Mouse (Mus musculus) ES-E14 (cell line): Measurements from ENCODE around the gene Baz1a. TPM values are rescaled to one million over a fixed set of nuclear protein-coding genes. Genes with fewer than 3 reads are reported as not detected.

ENCODE experiments used
- DNase-seq: peaks from one replicate; pipeline ENCODE4 v3.0.0-alpha.2; 2013; ENCODE audit warnings: low read depth, low spot score
- H3K27ac ChIP-seq: 2 replicates; pipeline ENCODE4 v1.5.1; 2012; ENCODE audit warnings: low read depth, mild to moderate bottlenecking, low read length, moderate library complexity, mixed read lengths; ENCODE audit not compliant: poor library complexity, insufficient read depth, severe bottlenecking
- H3K36me3 ChIP-seq: 2 replicates; pipeline ENCODE4 v1.6.1; 2012; ENCODE audit warnings: mild to moderate bottlenecking, low read length, moderate library complexity, mixed read lengths; ENCODE audit not compliant: control insufficient read depth, poor library complexity, insufficient read depth, severe bottlenecking
- H3K4me1 ChIP-seq, 2 experiments: fragments of 150-350 bp in 1 of 2; sonication (generic) in 1 of 2; 2 replicates each; pipeline ENCODE4 v1.6.1; 2012; ENCODE audit warnings: low read length in 2 of 2, mild to moderate bottlenecking in 1 of 2, mixed read lengths in 1 of 2; ENCODE audit not compliant: control insufficient read depth in 2 of 2, insufficient read depth in 2 of 2, poor library complexity in 1 of 2
- H3K4me3 ChIP-seq, 2 experiments: fragments of 150-350 bp in 1 of 2; sonication (generic) in 1 of 2; 2 replicates each; pipeline ENCODE4 v1.5.1; 2012; ENCODE audit warnings: low read length in 2 of 2, low read depth in 1 of 2, mild to moderate bottlenecking in 1 of 2, mixed read lengths in 1 of 2; ENCODE audit not compliant: insufficient read depth in 1 of 2, poor library complexity in 1 of 2, severe bottlenecking in 1 of 2
- H3K9ac ChIP-seq: 2 replicates; pipeline ENCODE4 v1.6.1; 2012; ENCODE audit warnings: low read depth, mild to moderate bottlenecking, low read length, mixed read lengths; ENCODE audit not compliant: poor library complexity, insufficient read depth, severe bottlenecking
- H3K9me3 ChIP-seq: fragments of 150-350 bp; sonication (generic); 2 replicates; pipeline ENCODE4 v1.6.1; 2012; ENCODE audit warnings: low read depth, mild to moderate bottlenecking, low read length; ENCODE audit not compliant: control insufficient read depth, insufficient read depth
- CHD2 ChIP-seq: IDR thresholded peaks from 2 replicates; pipeline ENCODE4 v1.6.1; 2014; ENCODE audit warnings: mild to moderate bottlenecking, low read depth, low read length, inconsistent platforms
- HCFC1 ChIP-seq: IDR thresholded peaks from 2 replicates; pipeline ENCODE4 v1.6.1; 2012; ENCODE audit warnings: low read length, inconsistent platforms, borderline replicate concordance; ENCODE audit not compliant: insufficient read depth
- MAFK ChIP-seq: IDR thresholded peaks from 2 replicates; pipeline ENCODE4 v1.6.1; 2014; ENCODE audit warnings: mild to moderate bottlenecking, low read depth, low read length, inconsistent platforms; ENCODE audit not compliant: insufficient read depth
- ZC3H11A ChIP-seq: IDR thresholded peaks from 2 replicates; pipeline ENCODE4 v1.6.1; 2012; ENCODE audit warnings: low read depth, mild to moderate bottlenecking, inconsistent platforms, low read length, borderline replicate concordance
- ZNF384 ChIP-seq: IDR thresholded peaks from 2 replicates; pipeline ENCODE4 v1.6.1; 2012; ENCODE audit warnings: low read depth, low read length, inconsistent platforms
- in situ Hi-C, 2 experiments: fragments of 600-800 bp; cut with MboI; formaldehyde crosslinking; loops; one replicate each; pipeline ENCODE4 v1.15.1; 2025; ENCODE audit warnings: low sequenced_read_pairs in 2 of 2, inconsistent platforms in 1 of 2; ENCODE audit not compliant: unreplicated experiment in 2 of 2
- total RNA-seq: library from RNA; depleted of rRNA; stranded (reverse); fragments of 300-350 nt; gene quantifications from 2 replicates; pipeline ENCODE4 v1.2.3, GENCODE M21; 2012

The Baz1a gene
- total RNA-seq, 1 experiment, result 22.9 TPM

GRCm38 (mm10) chr12:55023284-55023683, 9.1 kb upstream of the Baz1a start:
- no peaks in the 10 kb centered on the region for H3K36me3 ChIP-seq
- no peak for DNase-seq

GRCm38 (mm10) chr12:55019421-55019877, 5.3 kb upstream of the Baz1a start:
- in situ Hi-C loops, result no loop called here
- DNase-seq, result no peak
- no peaks in the 10 kb centered on the region for H3K36me3 ChIP-seq
- H3K27ac ChIP-seq, result no peak overlapping the region
- TF ChIP-seq ZC3H11A, result no peak
- no peak for TF ChIP-seq ZNF384
- no peak for TF ChIP-seq HCFC1
- TF ChIP-seq MAFK, result no peak
- no peak for TF ChIP-seq CHD2
- H3K4me3 ChIP-seq, result no peak overlapping the region
- no peak overlapping the region for H3K9ac ChIP-seq
- no peaks in the 10 kb centered on the region for H3K9me3 ChIP-seq
- no peaks in the 10 kb centered on the region for H3K4me1 ChIP-seq

More at GRCm38 (mm10) chr12:55023284-55023683, 9.1 kb upstream of the Baz1a start:
- Histone ChIP-seq H3K4me3 (no peak overlapping the region), H3K27ac (no peak overlapping the region), H3K9ac (no peak overlapping the region), H3K4me1 (no peaks in the 10 kb centered on the region), H3K9me3 (no peaks in the 10 kb centered on the region)
- TF ChIP-seq HCFC1 (no peak), ZC3H11A (no peak), CHD2 (no peak), ZNF384 (no peak), MAFK (no peak)
- in situ Hi-C loops, result no loop called here

DNA sequence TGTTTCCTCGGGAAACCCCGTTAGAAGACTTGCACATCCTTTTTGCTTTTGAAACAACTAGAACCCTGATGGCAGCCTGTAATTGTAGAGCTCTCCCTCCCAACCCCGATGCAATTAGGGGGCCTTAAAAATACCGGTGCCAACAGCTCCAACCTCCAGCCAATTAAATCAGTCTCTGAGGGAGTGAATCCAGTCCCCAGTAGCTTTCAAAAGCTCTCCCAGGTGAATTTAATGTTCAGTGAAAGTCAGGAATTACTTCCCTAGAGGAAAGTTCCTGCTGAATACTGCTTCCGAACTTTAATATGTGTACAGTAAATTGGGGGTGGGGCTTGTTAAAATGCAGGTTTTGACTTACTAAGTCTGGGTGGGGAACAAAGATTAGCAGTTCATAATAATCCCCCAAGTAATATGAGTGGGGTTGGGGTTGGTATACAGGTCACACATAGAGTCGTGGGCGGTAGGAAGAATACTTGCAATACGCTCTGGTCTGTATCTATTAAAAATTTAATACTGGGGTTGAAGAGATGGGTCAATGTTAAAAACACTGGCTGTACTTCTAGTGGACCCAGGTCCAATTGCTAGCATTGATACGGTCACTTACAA, 3.1 kb upstream of the Baz1a start:
- H3K27ac ChIP-seq, result no peak overlapping the region
- H3K9me3 ChIP-seq, result no peaks in the 10 kb centered on the region
- no peaks in the 10 kb centered on the region for H3K4me1 ChIP-seq
- in situ Hi-C loops, result no loop called here
- DNase-seq, result no peak
- H3K4me3 ChIP-seq, result no peak overlapping the region
- no peak overlapping the region for H3K9ac ChIP-seq
- TF ChIP-seq ZNF384 (no peak), MAFK (no peak), ZC3H11A (no peak), HCFC1 (no peak), CHD2 (no peak)
- H3K36me3 ChIP-seq, result no peaks in the 10 kb centered on the region

- Histone ChIP-seq H3K9me3 (no peaks in the 10 kb centered on the region), H3K9ac (no peak overlapping the region), H3K4me1 (no peaks in the 10 kb centered on the region), H3K36me3 (no peaks in the 10 kb centered on the region), H3K27ac (no peak overlapping the region), H3K4me3 (no peak overlapping the region)
- in situ Hi-C loops, result no loop called here
- TF ChIP-seq MAFK, result no peak
- TF ChIP-seq CHD2, result no peak
- no peak for TF ChIP-seq ZNF384
- no peak for TF ChIP-seq HCFC1
- no peak for DNase-seq
Observed at GRCm38 (mm10) chr12:55016339-55017118, 2.4 kb upstream of the Baz1a start.

DNA sequence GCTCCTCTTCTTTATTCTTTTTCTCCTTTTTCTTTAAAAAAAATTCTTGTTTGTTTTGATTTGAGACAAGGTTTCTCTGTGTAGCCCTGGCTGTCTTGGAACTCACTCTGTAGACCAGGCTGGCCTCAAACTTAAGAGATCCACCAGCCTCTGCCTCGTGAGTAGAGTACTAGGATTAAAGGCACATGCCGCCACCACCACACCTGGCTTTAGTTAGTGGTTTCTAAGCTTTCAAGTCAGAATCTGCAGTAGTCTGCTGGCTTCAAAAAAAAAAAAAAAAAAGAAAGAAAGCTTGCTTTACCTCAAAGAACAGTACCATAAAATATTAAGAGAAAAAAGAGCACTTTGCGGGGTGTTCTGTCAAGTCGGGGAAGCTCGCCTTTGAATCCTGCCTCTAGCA, 1.3 kb upstream of the Baz1a start:
- H3K9ac ChIP-seq, result no peak overlapping the region
- H3K4me3 ChIP-seq, result no peak overlapping the region
- H3K27ac ChIP-seq, result no peak overlapping the region
- TF ChIP-seq HCFC1 (no peak), MAFK (no peak), ZC3H11A (no peak), ZNF384 (no peak), CHD2 (no peak)
- no peaks in the 10 kb centered on the region for H3K36me3 ChIP-seq
- no peaks in the 10 kb centered on the region for H3K9me3 ChIP-seq
- H3K4me1 ChIP-seq, result no peaks in the 10 kb centered on the region
- in situ Hi-C loops, result no loop called here
- no peak for DNase-seq
